Mouse (Mus musculus) R1 (cell line): ENCODE measurements around the gene H2-K1.

Experiments
- DNase-seq: peaks from one replicate; pipeline ENCODE4 v3.0.0-alpha.2; 2018; ENCODE audit warnings: low read depth, low spot score

Gene H2-K1

GRCm38 (mm10) chr17:33982136-33982535 is 18.0 kb downstream of the H2-K1 start:
- peak; percentile 76 for DNase-seq

DNA sequence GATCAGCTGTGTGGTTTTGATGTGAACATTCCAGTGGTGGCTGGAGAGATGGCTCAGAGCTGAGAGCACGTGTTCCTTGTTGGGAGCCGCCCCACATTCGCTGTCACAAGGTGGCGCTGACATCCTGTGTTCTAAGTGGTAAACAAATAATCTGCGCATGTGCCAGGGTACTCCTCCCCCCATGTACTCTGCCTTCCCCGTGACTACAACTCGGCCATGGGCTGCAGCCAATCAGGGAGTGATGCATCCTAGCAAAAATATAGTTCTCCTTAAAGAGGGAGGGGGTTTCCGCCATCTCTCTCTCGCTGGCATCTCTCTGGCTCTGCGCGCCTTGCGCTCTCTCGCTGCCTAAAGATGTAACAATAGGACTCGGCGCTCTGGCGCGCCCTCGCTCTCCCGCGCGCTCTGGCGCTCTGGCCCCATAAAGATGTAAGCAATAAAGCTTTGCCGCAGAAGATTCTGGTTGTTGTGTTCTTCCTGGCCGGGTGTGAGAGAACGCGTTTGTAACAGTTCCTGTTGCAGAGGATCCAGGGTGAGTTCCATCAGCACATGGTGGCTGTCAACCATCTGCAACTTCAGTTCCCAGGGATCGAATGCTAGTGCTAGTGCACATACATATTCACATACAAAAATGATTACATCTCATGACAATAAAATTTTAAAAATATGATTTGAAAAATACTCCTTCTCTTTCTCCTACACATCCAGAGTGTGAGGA is 18.8 kb downstream of the H2-K1 start:
- DNase-seq, result peak; percentile 99

- peak; percentile 86 for DNase-seq
These were observed 19.7 kb downstream of the H2-K1 start for GRCm38 (mm10) chr17:33980181-33981035.

GRCm38 (mm10) chr17:33979512-33980050 is 20.6 kb downstream of the H2-K1 start:
- no peak for DNase-seq

- DNase-seq, result peak; percentile 92
These were observed 21.5 kb downstream of the H2-K1 start for GRCm38 (mm10) chr17:33978631-33979031.

- DNase-seq, result no peak
These were observed 22.1 kb downstream of the H2-K1 start for GRCm38 (mm10) chr17:33977861-33978557.

DNA sequence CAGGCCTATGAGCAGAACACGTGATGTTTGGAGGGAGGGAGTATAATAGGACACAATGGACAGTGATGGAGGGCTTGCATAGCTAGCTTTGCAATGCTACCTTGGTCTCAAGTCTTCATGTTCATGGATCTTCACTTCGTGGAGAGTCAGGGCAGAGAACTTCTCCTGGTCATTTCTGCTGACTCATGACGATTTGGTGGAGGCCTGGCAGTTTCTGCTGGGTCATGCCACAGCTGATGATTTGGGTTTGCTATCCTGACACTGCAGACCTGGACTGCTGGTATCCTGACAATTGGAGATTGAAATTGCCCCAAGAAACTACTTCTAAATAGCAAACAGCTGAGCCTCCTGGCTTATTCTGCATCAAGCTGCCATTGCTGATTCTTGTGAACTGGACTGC is 26.6 kb downstream of the H2-K1 start:
- no peak for DNase-seq

- peak; percentile 65 for DNase-seq
These were observed 27.5 kb downstream of the H2-K1 start for GRCm38 (mm10) chr17:33972691-33973090.

DNA sequence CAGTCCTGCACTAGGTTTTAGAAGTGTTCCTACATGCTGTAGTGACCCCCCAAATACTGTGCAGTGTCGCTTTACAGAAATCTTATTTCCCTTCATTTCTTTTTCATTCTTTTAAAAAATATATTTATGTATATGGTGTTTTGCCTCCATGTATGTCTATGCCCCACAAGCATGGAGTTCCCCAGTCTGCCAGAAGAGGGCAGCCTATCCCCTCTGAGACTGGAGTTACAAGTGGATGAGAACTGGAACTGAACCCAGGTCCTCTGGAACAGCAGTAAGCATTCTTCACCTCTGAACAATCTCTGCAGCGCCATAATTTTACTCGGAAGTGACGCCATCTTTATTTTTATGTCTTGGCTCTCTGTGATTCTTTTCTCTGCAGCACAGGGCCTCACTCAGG is 30.8 kb downstream of the H2-K1 start:
- DNase-seq, result peak; percentile 83

DNA sequence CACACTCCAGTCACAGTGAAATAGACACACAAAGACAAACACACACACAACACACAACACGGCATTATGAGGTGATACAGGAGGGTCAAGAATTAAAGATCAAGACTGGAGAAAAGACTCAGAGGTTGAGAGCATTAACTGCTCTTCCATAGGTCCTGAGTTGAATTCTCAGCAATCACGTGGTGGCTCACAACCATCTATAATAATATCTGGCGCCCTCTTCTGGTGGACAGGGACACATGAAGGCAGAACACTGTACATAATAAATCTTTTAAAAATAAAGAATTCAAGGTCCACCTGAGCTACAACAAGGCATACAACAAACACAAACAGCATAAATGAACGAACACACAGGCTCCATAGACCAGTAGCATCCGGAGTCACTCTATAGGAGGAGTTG is 31.2 kb downstream of the H2-K1 start:
- DNase-seq, result peak; percentile 92

GRCm38 (mm10) chr17:33968489-33968888 is 31.7 kb downstream of the H2-K1 start:
- peak; percentile 86 for DNase-seq

GRCm38 (mm10) chr17:33965846-33966550 is 34.1 kb downstream of the H2-K1 start:
- DNase-seq, result no peak

- DNase-seq, result no peak
These were observed 34.9 kb downstream of the H2-K1 start for GRCm38 (mm10) chr17:33965082-33965845.

DNA sequence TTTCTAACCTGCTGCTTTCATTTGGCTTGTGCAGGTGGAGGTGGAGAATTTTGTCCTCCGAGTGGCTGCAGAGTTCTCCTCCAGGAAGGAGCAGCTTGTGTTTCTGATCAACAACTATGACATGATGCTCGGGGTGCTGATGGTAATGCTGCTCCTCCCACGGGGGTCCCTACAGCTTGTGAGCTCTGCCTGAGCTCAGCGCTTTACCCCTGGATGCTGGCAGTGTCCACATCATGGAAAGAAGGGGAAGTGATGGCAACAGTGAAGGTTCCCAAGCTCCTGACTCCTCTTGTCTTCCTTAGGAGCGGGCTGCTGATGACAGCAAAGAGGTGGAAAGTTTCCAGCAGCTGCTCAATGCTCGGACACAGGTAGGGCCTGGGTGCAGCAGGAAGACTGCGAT is 37.3 kb downstream of the H2-K1 start:
- DNase-seq, result no peak

- no peak for DNase-seq
These were observed 40.2 kb downstream of the H2-K1 start for GRCm38 (mm10) chr17:33959948-33960347.

GRCm38 (mm10) chr17:33959135-33959534 is 41.0 kb downstream of the H2-K1 start:
- no peak for DNase-seq

GRCm38 (mm10) chr17:33958451-33958850 is 41.7 kb downstream of the H2-K1 start:
- DNase-seq, result no peak

GRCm38 (mm10) chr17:33957493-33957892 is 42.7 kb downstream of the H2-K1 start:
- no peak for DNase-seq

GRCm38 (mm10) chr17:33956336-33956735 is 43.8 kb downstream of the H2-K1 start:
- DNase-seq, result no peak

GRCm38 (mm10) chr17:33955555-33956214 is 44.5 kb downstream of the H2-K1 start, which contains the start of the genes Vps52 and Rps18:
Gene Vps52 (plus strand): TSS chr17:33955812.
Gene Rps18 (minus strand): TSS chr17:33956001.
- DNase-seq, result peak; percentile 99
